Mouse (Mus musculus): ENCODE measurements around the gene Ube2l6.

- TF ChIP-seq CTCF (IDR thresholded peaks at IDR 0.05; ENCODE audit: low read depth, low read length) (no peak), POLR2A (IDR thresholded peaks at IDR 0.05; ENCODE audit: extremely low read depth, insufficient read depth, low read length) (no peak)
These were observed 10.7 kb downstream of the Ube2l6 start for GRCm38 (mm10) chr2:84809330-84809729.
